Mouse (Mus musculus): ENCODE measurements around the gene Meis3. TPM values are rescaled to one million over a fixed set of nuclear protein-coding genes. Genes with fewer than 3 reads are reported as not detected.

Gene Meis3
- polyA plus RNA-seq, 1 experiment from 2014 or later, result 29.5 TPM

- no peaks in the 10 kb centered on the region for H3K4me1 ChIP-seq (ENCODE audit: control insufficient read depth, insufficient read depth, low read length)
- no peak overlapping the region for H3K27ac ChIP-seq (replicated peaks; ENCODE audit: low read depth, low read length)
- no peaks in the 10 kb centered on the region for H3K9me3 ChIP-seq (ENCODE audit: control insufficient read depth, low read length)
- 64% methylated on average over 9 of the region's 9 CpGs for WGBS
- H3K27me3 ChIP-seq (replicated peaks; ENCODE audit: control insufficient read depth, insufficient read depth, low read length), result peaks cover 20% of the 10 kb centered on the region
- H3K9ac ChIP-seq (ENCODE audit: low read depth, low read length), result no peak overlapping the region
- no peaks in the 10 kb centered on the region for H3K36me3 ChIP-seq (ENCODE audit: control insufficient read depth, insufficient read depth, low read length)
- no peak for ATAC-seq (ENCODE audit: low read depth)
- no peak overlapping the region for H3K4me3 ChIP-seq (ENCODE audit: low read depth, low read length)
- H3K4me2 ChIP-seq (ENCODE audit: low read depth, low read length), result no peak overlapping the region
- no peak for DNase-seq (ENCODE audit: low spot score)
These were observed 19.6 kb upstream of the Meis3 start for GRCm38 (mm10) chr7:16155132-16155872.

DNA sequence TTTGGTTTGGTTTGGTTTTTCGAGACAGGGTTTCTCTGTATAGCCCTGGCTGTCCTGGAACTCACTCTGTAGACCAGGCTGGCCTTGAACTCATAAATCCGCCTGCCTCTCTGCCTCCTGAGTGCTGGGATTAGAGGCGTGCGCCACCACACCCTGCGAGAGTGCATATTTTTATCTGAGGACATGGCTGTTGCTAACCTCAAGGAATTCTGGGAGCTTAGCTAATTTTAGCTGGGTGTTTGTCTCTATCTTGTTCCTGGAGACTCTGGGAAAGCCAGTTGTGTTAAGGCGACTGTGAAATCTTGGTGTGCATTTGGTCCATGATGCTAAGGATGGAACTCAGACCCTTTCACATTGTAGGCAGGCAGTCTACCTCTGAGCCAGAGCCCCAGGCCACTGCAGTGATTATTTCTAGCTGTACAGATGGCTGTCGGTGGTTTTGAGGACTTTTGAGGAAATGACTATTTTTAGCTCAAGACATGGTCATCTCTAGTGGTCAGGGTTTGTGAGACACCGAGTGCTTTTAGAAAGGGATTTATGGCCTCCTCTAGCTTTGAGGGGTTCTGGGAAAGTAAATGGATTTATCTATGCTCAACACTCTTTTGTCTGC lies 18.7 kb upstream of the Meis3 start:
- H3K27me3 ChIP-seq (replicated peaks; ENCODE audit: control insufficient read depth, insufficient read depth, low read length), result peaks cover 20% of the 10 kb centered on the region
- 70% methylated on average over 8 of the region's 8 CpGs for WGBS
- ATAC-seq (ENCODE audit: low read depth) (no peak), DNase-seq (ENCODE audit: low spot score) (no peak)
- no peaks in the 10 kb centered on the region for H3K9me3 ChIP-seq (ENCODE audit: control insufficient read depth, low read length)
- H3K9ac ChIP-seq (ENCODE audit: low read depth, low read length), result no peak overlapping the region
- H3K36me3 ChIP-seq (ENCODE audit: control insufficient read depth, insufficient read depth, low read length), result no peaks in the 10 kb centered on the region
- no peaks in the 10 kb centered on the region for H3K4me1 ChIP-seq (ENCODE audit: control insufficient read depth, insufficient read depth, low read length)
- H3K27ac ChIP-seq (replicated peaks; ENCODE audit: low read depth, low read length), result no peak overlapping the region
- no peak overlapping the region for H3K4me3 ChIP-seq (ENCODE audit: low read depth, low read length)
- H3K4me2 ChIP-seq (ENCODE audit: low read depth, low read length), result no peak overlapping the region

- Histone ChIP-seq H3K4me3 (ENCODE audit: low read depth, low read length) (no peak overlapping the region), H3K27me3 (replicated peaks; ENCODE audit: control insufficient read depth, insufficient read depth, low read length) (peaks cover 20% of the 10 kb centered on the region), H3K4me1 (ENCODE audit: control insufficient read depth, insufficient read depth, low read length) (no peaks in the 10 kb centered on the region), H3K36me3 (ENCODE audit: control insufficient read depth, insufficient read depth, low read length) (no peaks in the 10 kb centered on the region), H3K4me2 (ENCODE audit: low read depth, low read length) (peak overlapping the region; percentile 20; the same call in 1 of the 2 replicates), H3K9me3 (ENCODE audit: control insufficient read depth, low read length) (no peaks in the 10 kb centered on the region), H3K9ac (ENCODE audit: low read depth, low read length) (no peak overlapping the region), H3K27ac (replicated peaks; ENCODE audit: low read depth, low read length) (no peak overlapping the region)
- ATAC-seq (ENCODE audit: low read depth), result no peak
- DNase-seq (ENCODE audit: low spot score), result no peak
- WGBS, result 13% methylated on average over 25 of the region's 39 CpGs
These were observed 16.2 kb upstream of the Meis3 start for GRCm38 (mm10) chr7:16158735-16159134.

- no peak overlapping the region for H3K4me2 ChIP-seq (ENCODE audit: low read depth, low read length)
- no peak overlapping the region for H3K9ac ChIP-seq (ENCODE audit: low read depth, low read length)
- H3K4me1 ChIP-seq (ENCODE audit: control insufficient read depth, insufficient read depth, low read length), result no peaks in the 10 kb centered on the region
- no peak overlapping the region for H3K4me3 ChIP-seq (ENCODE audit: low read depth, low read length)
- H3K27ac ChIP-seq (replicated peaks; ENCODE audit: low read depth, low read length), result no peak overlapping the region
- H3K27me3 ChIP-seq (replicated peaks; ENCODE audit: control insufficient read depth, insufficient read depth, low read length), result peaks cover 20% of the 10 kb centered on the region
- DNase-seq (ENCODE audit: low spot score) (peak; percentile 54), ATAC-seq (ENCODE audit: low read depth) (no peak)
- no peaks in the 10 kb centered on the region for H3K36me3 ChIP-seq (ENCODE audit: control insufficient read depth, insufficient read depth, low read length)
- H3K9me3 ChIP-seq (ENCODE audit: control insufficient read depth, low read length), result no peaks in the 10 kb centered on the region
- WGBS, result 63% methylated on average over 3 of the region's 3 CpGs
These were observed 14.2 kb upstream of the Meis3 start for GRCm38 (mm10) chr7:16160702-16161101.

- 89% methylated on average over 9 of the region's 9 CpGs for WGBS
- no peak overlapping the region for H3K27ac ChIP-seq (replicated peaks; ENCODE audit: low read depth, low read length)
- ATAC-seq (ENCODE audit: low read depth) (no peak), DNase-seq (ENCODE audit: low spot score) (no peak)
- no peak overlapping the region for H3K9ac ChIP-seq (ENCODE audit: low read depth, low read length)
- no peaks in the 10 kb centered on the region for H3K4me1 ChIP-seq (ENCODE audit: control insufficient read depth, insufficient read depth, low read length)
- H3K27me3 ChIP-seq (replicated peaks; ENCODE audit: control insufficient read depth, insufficient read depth, low read length), result peaks cover 20% of the 10 kb centered on the region
- no peaks in the 10 kb centered on the region for H3K9me3 ChIP-seq (ENCODE audit: control insufficient read depth, low read length)
- H3K4me2 ChIP-seq (ENCODE audit: low read depth, low read length), result no peak overlapping the region
- no peak overlapping the region for H3K4me3 ChIP-seq (ENCODE audit: low read depth, low read length)
- H3K36me3 ChIP-seq (ENCODE audit: control insufficient read depth, insufficient read depth, low read length), result no peaks in the 10 kb centered on the region
These were observed 13.6 kb upstream of the Meis3 start for GRCm38 (mm10) chr7:16161302-16161701.

DNA sequence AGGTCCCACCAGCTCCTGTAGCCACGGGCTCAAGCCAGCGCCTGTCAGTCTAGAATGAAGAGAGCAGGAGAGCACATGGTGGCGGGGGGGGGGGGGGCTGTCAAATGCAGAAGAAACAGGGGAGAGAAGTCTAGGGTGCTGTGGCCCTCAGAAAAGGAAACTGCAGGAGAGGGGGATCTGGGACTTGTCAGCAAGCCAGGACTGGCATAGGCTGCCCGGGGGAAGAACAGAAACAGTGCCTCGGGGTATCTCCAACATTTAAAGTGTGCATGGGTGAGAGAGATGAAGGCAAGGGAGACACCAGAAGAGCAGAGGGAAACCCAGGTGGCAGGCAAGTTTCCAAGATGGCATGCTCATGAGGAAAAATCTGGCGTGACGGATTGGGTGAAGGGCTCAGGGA lies 12.9 kb upstream of the Meis3 start:
- no peak overlapping the region for H3K4me3 ChIP-seq (ENCODE audit: low read depth, low read length)
- DNase-seq (ENCODE audit: low spot score) (no peak), ATAC-seq (ENCODE audit: low read depth) (no peak)
- no peaks in the 10 kb centered on the region for H3K4me1 ChIP-seq (ENCODE audit: control insufficient read depth, insufficient read depth, low read length)
- H3K27me3 ChIP-seq (replicated peaks; ENCODE audit: control insufficient read depth, insufficient read depth, low read length), result peaks cover 20% of the 10 kb centered on the region
- H3K36me3 ChIP-seq (ENCODE audit: control insufficient read depth, insufficient read depth, low read length), result no peaks in the 10 kb centered on the region
- H3K9me3 ChIP-seq (ENCODE audit: control insufficient read depth, low read length), result no peaks in the 10 kb centered on the region
- 75% methylated on average over 6 of the region's 7 CpGs for WGBS
- H3K4me2 ChIP-seq (ENCODE audit: low read depth, low read length), result no peak overlapping the region
- H3K27ac ChIP-seq (replicated peaks; ENCODE audit: low read depth, low read length), result no peak overlapping the region
- H3K9ac ChIP-seq (ENCODE audit: low read depth, low read length), result no peak overlapping the region

DNA sequence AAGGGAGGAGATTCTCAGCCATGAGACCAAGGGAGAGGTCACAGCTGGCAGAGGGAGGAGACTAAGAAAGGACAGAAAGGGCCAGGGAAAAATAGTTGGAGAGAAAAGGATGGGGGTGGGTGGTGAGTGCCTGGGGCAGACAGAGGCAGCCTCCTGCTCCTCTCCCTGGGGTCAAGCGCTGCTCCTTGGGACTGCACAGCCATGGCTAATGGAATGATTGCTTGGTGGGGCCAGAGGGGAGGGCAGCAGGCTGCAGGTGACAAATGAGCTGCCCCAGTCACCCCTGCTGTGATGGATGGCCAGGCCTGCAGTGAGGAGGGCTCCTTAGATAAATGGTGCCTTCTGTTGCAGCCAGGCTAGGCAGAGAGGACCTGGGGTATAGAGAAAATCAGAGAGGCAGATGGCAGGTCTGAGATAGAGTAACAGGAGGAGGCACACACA lies 2.7 kb upstream of the Meis3 start:
- Histone ChIP-seq H3K36me3 (ENCODE audit: control insufficient read depth, insufficient read depth, low read length) (no peaks in the 10 kb centered on the region), H3K27me3 (replicated peaks; ENCODE audit: control insufficient read depth, insufficient read depth, low read length) (no peaks in the 10 kb centered on the region), H3K4me3 (ENCODE audit: low read depth, low read length) (no peak overlapping the region), H3K27ac (replicated peaks; ENCODE audit: low read depth, low read length) (no peak overlapping the region), H3K4me1 (ENCODE audit: control insufficient read depth, insufficient read depth, low read length) (0 out of 2 replicates have a peak, but pooled peaks cover 4% of the 10 kb centered on the region), H3K4me2 (ENCODE audit: low read depth, low read length) (no peak overlapping the region), H3K9ac (ENCODE audit: low read depth, low read length) (no peak overlapping the region), H3K9me3 (ENCODE audit: control insufficient read depth, low read length) (0 out of 2 replicates have a peak, but pooled peaks cover 7% of the 10 kb centered on the region)
- ATAC-seq (ENCODE audit: low read depth) (peak; percentile 20; the same call in 1 of the 2 replicates), DNase-seq (ENCODE audit: low spot score) (no peak)
- WGBS, result no CpG with 5 or more reads among the region's 1 CpGs

GRCm38 (mm10) chr7:16172586-16173140 lies 2.2 kb upstream of the Meis3 start:
- H3K27ac ChIP-seq (replicated peaks; ENCODE audit: low read depth, low read length), result no peak overlapping the region
- H3K9ac ChIP-seq (ENCODE audit: low read depth, low read length), result no peak overlapping the region
- ATAC-seq (ENCODE audit: low read depth) (no peak), DNase-seq (ENCODE audit: low spot score) (no peak)
- H3K9me3 ChIP-seq (ENCODE audit: control insufficient read depth, low read length), result 0 out of 2 replicates have a peak, but pooled peaks cover 5% of the 10 kb centered on the region
- H3K27me3 ChIP-seq (replicated peaks; ENCODE audit: control insufficient read depth, insufficient read depth, low read length), result no peaks in the 10 kb centered on the region
- no peak overlapping the region for H3K4me3 ChIP-seq (ENCODE audit: low read depth, low read length)
- no peaks in the 10 kb centered on the region for H3K36me3 ChIP-seq (ENCODE audit: control insufficient read depth, insufficient read depth, low read length)
- H3K4me2 ChIP-seq (ENCODE audit: low read depth, low read length), result no peak overlapping the region
- 30% methylated on average over 1 of the region's 1 CpGs for WGBS
- 0 out of 2 replicates have a peak, but pooled peaks cover 4% of the 10 kb centered on the region for H3K4me1 ChIP-seq (ENCODE audit: control insufficient read depth, insufficient read depth, low read length)

Data from embryonic facial prominence, embryonic 14.5 days (tissue).